Mouse (Mus musculus) bone marrow macrophage, adult 2 months (primary cell): ENCODE measurements at regions not wholly inside any gene's neighbourhood (a gene's known extent, or its start where the extent isn't known, plus 50 kb on each side); places are given as distances from the start of the nearest gene placed in this dataset.

ENCODE experiments used
- CTCF ChIP-seq: IDR thresholded peaks from 2 replicates; pipeline ENCODE4 v1.5.1; 2012; ENCODE audit warnings: low read depth, mild to moderate bottlenecking, low read length, moderate library complexity
- POLR2A ChIP-seq: IDR thresholded peaks from 2 replicates; pipeline ENCODE4 v1.6.1; 2012; ENCODE audit warnings: mild to moderate bottlenecking, low read depth, low read length, borderline replicate concordance

DNA sequence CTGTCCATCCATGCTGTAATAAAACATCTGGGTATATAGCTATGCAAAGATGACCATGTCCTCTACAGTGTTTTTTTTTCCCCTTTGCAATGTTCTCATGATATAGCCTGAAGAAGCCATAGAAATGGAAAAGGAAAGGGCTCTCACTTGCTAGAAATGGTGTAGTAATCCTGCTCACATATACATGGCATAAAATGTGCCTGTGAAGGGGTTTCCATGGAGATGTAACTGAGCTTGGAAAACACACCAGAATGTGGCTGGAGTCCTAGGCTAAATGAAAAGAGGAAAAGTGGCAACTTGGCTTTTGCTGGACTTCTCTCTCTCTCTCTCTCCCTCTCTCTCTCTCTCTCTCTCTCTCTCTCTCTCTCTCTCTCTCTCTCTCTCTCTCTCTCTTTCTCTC, 178.7 kb upstream of the Negr1 start:
- TF ChIP-seq POLR2A, result no peak
- no peak for TF ChIP-seq CTCF
